ENCODE assay signal across 8 mouse cellular contexts in genomic region chr7:116336226-116336625, GRCm38 (mm10). TPM values are rescaled to one million over a fixed set of nuclear protein-coding genes. Genes with fewer than 3 reads are reported as not detected.
DNase-seq lines count a peak whose midpoint lies in the region; ATAC-seq lines count a peak whose summit lies in the region.

No protein-coding gene starts in this region.

- peak; percentile 70 for DNase-seq in kidney, adult 18-20 months
- peak; percentile 74 for DNase-seq in ZHBTc4 (ENCODE audit: low read depth, low spot score)
- peak; percentile 57 for DNase-seq in embryo, embryonic 10 days (ENCODE audit: low spot score)
- DNase-seq in heart, postnatal 14 days, result peak; percentile 63 to 76
- DNase-seq in left cerebral cortex, postnatal 14 days (ENCODE audit: low spot score in 2 of 2), result peak; percentile 52 to 72
- peak; percentile 41 to 48 for DNase-seq in monocyte, adult 2 months (ENCODE audit: low read depth in 1 of 2, low spot score in 2 of 2)
- DNase-seq in telencephalon, adult 2 months (ENCODE audit: low read depth, low spot score), result peak; percentile 22

- peaks cover 14% of the 10 kb centered on the region for H3K4me1 ChIP-seq in kidney, embryonic 16.5 days (ENCODE audit: insufficient read depth, low read length)

- intact Hi-C loops in heart, postnatal 14 days (cut with DNase I), result loop anchor here (5.0 kb wide), 1 partner anchor 271 kb away; no protein-coding TSS in a partner anchor
- intact Hi-C loops in left cerebral cortex, postnatal 14 days (cut with DNase I), result loop anchor here (10.0 kb wide), 1 partner anchor 169 kb away; the partner anchor contains the start of gene Nucb2

- ATAC-seq in kidney, embryonic 16.5 days (ENCODE audit: low FRiP score, low TSS enrichment), result no peak

- no peaks in the 10 kb centered on the region for H3K27me3 ChIP-seq in kidney, embryonic 16.5 days (ENCODE audit: insufficient read depth, low read length)

- H3K4me2 ChIP-seq in kidney, embryonic 16.5 days (replicated peaks; ENCODE audit: low read depth, low read length), result no peak overlapping the region

- 14% methylated on average over 1 of the region's 1 CpGs for WGBS in kidney, embryonic 16.5 days

- H3K9me3 ChIP-seq in kidney, embryonic 16.5 days (ENCODE audit: low read length), result no peaks in the 10 kb centered on the region

- H3K9ac ChIP-seq in kidney, embryonic 16.5 days (replicated peaks; ENCODE audit: low read length), result no peak overlapping the region

- H3K36me3 ChIP-seq in kidney, embryonic 16.5 days (ENCODE audit: insufficient read depth, low read length), result peaks cover 29% of the 10 kb centered on the region

- H3K4me3 ChIP-seq in kidney, embryonic 16.5 days (ENCODE audit: low read length), result no peak overlapping the region

- H3K27ac ChIP-seq in kidney, embryonic 16.5 days (ENCODE audit: low read length), result no peak overlapping the region

RNA-seq across cellular contexts. Expression of gene Rps13, which starts 2.2 kb away (rescaled TPM):
- 644 and 729 TPM in 2 replicates for polyA plus RNA-seq in kidney, embryonic 16.5 days (2015; fragmentation: Nextera tagmentation; extraction: Ambion mirVana)
- total RNA-seq in heart, postnatal 14 days (2021), result 100 to 1,000 TPM; 300 to 317 TPM
- 100 to 1,000 TPM; 181 to 206 TPM for total RNA-seq in left cerebral cortex, postnatal 14 days (2021)

RNA-seq across cellular contexts. Expression of gene Plekha7, which starts 28.1 kb away (rescaled TPM):
- 13.1 and 13.8 TPM in 2 replicates for polyA plus RNA-seq in kidney, embryonic 16.5 days (2015; fragmentation: Nextera tagmentation; extraction: Ambion mirVana)
- total RNA-seq in heart, postnatal 14 days (2021), result 1 to 10 TPM; 5.9 to 9.1 TPM
- 10 to 100 TPM; 21.0 to 23.5 TPM for total RNA-seq in left cerebral cortex, postnatal 14 days (2021)

Comparison
In these comparisons a context has a peak if more than half of its experiments do, and no peak if none do; other contexts are left out.
1. DNase-seq: peak in every context shown above with its lines; median percentile 74 in ZHBTc4; 70 in kidney, adult 18-20 months; 70 in heart, postnatal 14 days; 62 in left cerebral cortex, postnatal 14 days; 57 in embryo, embryonic 10 days; 44 in monocyte, adult 2 months; 22 in telencephalon, adult 2 months.